Mouse (Mus musculus) granulocyte monocyte progenitor cell, adult 5-6 weeks (primary cell): ENCODE data around the gene Pi4ka. TPM values are rescaled to one million over a fixed set of nuclear protein-coding genes. Genes with fewer than 3 reads are reported as not detected.

ENCODE experiments used
- ATAC-seq: replicated peaks from 2 replicates; pipeline ENCODE4 v1.8.0; 2016; ENCODE audit warnings: mild to moderate bottlenecking, moderate TSS enrichment, inconsistent platforms; ENCODE audit not compliant: poor library complexity, severe bottlenecking
- total RNA-seq, 2 experiments: library from RNA; stranded (forward) in 1 of 2; stranded (reverse) in 1 of 2; fragments of 200-712, 200-1000 nt in 1 of 2; fragments of >200 nt in 1 of 2; fragmentation: Nextera tagmentation in 1 of 2; gene quantifications; 2 replicates each; pipeline ENCODE4 v1.2.3; 2014 to 2017

Pi4ka gene
- total RNA-seq, 2 experiments from 2014 or later: 28.3 to 78.2 TPM

DNA sequence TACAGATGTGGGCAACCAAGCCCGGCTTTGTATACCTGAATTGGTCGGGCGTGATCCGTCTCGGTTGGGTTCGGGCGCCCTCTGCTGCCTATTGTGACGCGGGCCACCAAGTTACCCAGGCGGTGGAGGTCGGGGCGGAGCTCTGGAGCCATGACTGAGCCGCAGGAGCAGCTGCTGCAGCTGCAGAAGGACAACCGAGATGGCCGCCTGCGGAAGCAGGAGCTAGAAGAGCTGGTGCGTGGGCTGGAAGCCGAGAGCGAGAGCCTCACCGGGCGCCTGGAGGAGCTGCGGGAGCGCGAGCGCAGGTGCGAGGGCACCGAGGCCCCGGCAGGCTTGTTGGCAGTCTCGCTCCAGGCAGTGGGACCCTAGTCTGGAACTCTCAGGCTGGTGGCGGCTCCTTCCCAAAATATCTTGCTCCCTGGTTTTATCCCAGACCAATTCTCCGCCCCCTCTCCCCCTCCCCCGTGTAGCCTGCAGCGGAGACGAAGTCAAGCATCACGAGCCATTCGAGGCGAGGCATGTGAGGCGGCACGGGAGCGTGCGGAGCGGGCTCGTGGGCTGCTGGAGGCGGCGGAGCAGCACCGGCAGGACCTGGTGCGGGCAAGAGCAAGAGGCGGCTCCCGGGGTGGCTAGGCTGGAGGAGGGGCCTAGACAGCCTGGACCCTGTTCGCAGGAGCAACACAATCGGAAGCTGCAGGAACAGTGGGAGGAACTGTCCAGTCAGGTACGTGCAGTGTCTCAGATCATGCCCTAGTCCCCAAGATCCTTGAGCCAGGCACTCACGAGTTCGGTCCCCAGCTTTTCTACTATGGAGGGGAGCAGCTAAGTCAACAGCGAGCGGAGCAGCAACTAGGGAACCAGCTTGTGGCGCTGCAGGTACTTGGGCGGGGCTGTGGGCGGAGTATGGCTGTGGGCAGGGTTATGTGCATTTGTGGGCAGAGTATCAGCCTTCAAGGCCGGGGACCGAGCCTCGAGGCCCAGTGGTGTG is 129.7 kb downstream of the Pi4ka start:
- ATAC-seq: peak; percentile 88

DNA sequence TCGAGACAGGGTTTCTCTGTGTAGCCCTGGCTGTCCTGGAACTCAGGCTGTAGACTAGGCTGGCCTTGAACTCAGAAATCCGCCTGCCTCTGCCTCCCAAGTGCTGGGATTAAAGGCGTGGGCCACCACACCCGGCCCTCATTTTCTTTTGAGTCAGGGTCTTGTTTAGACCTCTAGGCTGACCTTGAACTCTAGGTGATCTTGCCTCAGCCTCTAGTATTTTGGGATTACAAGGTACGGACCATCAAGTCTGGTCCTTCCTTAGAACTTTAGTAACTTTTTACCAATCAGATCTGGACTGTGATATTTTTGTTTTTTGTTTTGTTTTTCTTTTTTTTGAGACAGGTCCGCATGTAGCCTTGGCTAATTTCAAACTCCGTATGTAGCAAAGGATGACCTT is 130.4 kb downstream of the Pi4ka start, which contains the start of gene Tmem191c:
Gene Tmem191c, plus strand, starts transcription at position 357 of the 400 bp plus-strand sequence.
- ATAC-seq: no peak

DNA sequence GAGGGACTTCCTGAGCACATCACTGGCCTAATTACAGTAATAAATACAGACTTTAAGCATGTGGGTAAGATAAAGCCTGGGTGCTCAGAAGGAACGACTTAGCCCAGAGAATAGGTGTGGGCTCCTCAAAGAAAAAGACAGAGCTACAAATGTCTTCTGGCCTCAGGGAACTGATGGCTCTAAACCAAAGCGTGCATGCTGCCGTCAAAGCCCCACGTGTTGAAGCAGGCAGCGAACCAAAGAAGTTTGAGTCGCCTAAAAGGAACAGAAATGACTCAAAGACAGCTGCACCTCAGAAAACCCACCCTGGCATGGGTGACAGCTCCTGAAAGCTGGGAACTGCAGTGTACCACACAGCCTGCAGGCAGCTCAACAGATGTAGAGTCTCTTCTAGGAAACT is 134.3 kb downstream of the Pi4ka start:
- ATAC-seq: no peak

DNA sequence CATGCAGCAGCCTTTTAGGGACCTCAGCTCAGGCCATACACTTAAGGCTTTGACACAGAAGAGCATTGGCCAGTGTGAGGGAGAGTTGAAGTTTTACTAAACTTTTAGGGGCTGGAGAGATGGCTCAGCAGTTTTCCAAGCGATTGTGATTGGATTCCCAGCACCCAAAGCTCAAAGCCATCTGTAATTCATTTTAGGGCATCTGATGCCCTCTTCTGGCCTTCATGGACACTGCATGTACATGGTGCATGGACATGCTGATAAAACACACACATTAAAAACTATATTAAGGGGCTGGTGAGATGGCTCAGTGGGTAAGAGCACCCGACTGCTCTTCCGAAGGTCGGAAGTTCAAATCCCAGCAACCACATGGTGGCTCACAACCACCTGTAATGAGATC is 135.0 kb downstream of the Pi4ka start:
- ATAC-seq: peak; percentile 33

DNA sequence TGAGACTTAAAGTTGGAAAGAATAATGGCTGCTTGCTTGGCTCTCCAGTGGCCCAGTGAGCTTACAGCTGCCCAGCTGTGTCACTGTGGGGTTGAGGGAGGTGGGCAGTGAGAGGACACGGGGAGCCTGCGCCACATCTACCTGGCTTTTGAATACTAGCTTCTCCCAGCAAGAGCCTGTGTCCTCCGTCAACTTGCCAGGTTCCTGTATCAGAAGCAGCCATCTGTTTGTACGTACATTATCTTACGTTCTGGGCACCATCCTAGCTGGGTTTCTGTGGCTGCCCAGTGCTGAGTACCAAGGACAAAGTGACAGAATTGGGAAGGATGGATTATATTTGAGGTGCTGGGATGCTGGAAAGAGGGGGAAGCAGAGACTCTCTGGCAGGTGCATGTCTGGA is 136.2 kb downstream of the Pi4ka start:
- ATAC-seq: no peak

DNA sequence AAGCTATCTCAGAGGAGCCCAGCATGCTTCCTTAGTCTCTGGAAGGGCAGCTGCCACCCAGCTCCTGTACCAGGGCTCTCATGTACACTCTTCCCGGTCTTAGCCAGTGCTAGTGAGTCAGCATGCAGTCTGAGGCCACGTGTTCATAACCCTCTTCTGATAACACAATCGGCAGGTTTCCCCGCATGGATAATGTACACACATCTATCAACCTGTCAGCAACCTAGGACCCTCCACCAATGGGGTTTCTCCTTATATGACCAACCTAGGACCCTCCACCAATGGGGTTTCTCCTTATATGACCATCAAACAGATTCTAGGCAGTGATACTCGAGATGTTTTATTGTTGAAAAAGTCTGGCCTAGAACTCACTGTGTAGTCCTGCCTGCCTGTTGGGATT is 138.2 kb downstream of the Pi4ka start:
- no peak for ATAC-seq

DNA sequence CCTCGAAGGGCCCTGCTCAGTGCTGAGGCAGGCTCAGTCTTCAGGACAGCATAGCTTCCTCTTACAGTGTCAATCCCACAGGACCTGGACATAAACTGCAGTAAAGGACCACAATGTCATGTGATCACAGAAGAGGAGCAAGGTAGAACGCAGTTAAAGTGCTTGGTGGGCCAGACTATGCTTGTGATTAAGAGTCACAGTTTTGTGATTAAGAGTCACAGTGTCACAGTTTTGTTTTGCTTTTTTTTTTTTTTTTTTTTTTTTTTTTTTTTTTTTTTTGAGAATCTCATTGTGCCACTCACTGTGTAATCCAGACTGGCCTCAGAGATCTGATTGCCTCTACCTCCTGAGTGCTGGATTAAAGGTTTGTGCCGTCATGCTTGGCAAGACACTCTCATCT is 140.0 kb downstream of the Pi4ka start:
- ATAC-seq: no peak

DNA sequence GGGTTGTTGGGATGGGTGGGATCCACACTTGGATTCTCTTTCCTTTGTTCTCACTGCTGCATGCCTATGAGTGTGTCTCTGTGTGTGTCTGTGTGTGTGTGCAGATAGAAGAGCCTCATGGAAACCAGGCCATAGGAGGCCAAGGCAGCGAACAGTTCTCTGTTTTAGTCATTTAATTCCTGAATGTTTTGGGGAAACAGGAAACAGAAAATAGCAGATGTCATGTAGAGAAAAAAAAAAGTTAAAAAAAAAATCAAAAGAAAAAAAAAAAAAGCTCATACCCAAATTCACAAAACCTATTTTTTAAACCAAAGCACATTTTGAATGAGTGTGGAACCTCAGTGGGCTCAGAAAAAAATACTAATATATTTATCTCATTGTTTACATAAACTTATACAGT is 144.8 kb downstream of the Pi4ka start:
- no peak for ATAC-seq

DNA sequence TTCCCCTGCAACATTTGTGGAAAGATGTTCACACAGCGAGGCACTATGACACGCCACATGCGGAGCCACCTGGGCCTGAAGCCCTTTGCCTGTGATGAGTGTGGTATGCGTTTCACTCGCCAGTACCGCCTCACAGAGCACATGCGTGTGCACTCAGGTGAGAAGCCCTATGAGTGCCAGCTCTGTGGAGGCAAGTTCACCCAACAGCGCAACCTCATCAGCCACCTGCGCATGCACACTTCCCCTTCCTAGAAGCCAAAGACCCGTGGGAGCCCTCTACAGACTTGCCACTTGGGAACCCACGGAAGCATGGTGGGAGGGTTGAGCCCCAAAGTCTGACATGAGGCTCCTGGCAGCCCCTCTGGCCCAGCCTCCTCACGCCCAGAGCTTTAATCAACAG is 147.2 kb downstream of the Pi4ka start:
- no peak for ATAC-seq

DNA sequence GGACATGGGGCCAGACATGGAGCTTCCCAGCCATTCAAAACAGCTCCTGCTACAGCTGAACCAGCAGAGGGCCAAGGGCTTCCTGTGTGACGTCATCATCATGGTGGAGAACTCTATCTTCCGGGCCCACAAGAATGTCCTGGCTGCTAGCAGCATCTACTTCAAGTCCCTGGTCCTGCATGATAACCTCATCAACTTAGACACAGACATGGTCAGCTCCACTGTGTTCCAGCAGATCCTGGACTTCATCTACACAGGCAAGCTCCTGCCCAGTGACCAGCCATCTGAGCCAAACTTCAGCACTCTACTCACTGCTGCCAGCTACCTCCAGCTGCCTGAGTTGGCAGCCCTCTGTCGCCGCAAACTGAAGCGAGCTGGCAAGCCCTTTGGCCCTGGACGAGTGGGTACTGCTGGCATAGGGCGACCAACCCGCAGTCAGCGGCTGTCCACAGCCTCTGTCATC is 148.7 kb downstream of the Pi4ka start:
- ATAC-seq: peak; percentile 54

DNA sequence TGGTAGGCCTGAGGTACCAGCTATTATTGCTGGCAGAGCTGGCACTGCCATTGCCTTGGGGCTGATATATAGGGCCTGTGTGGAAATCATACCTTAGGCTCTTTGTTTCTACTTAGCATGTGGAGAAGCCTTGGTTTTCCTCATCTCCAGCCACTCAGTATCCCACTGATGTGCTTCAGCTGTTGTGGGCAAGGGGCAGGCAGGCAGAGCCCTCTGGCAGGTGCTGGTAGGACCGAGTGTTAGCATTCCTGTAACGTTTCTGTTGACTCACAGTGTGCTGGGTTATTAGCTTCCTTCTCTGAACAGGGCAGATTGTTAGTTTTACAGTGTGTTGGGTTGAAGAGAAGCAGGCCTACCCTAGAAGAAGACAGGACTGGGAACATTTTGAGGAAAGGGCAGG is 150.8 kb downstream of the Pi4ka start:
- ATAC-seq: no peak

DNA sequence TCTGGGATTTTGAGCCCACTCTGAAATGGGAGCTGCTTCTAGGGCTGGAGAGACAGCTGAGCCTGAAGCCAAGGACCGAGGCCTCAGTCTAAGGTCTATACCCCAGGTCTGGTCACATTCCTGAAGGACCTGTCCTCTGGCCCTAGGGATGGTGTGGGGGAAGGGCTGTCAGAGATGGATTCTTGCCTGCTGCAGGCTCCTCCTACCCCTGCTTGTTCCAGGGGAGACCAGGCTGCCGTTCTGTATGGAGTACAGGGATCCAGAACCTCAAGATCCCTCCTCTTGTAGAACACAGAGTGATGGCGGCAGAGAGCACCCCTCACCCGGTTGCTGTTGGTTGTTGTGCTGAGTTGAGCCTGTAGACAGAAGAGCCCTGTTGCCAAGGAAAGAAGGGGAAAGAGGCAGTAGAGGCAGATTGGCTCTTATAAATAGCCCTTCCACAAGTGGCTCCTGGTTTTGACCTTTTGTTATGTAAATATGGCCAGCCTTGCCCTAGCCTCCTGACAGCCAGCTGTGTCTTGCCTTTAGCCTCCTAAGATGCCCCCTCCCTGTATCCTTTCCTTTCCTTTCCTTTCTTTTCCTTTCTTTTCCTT is 152.0 kb downstream of the Pi4ka start:
- ATAC-seq: no peak

DNA sequence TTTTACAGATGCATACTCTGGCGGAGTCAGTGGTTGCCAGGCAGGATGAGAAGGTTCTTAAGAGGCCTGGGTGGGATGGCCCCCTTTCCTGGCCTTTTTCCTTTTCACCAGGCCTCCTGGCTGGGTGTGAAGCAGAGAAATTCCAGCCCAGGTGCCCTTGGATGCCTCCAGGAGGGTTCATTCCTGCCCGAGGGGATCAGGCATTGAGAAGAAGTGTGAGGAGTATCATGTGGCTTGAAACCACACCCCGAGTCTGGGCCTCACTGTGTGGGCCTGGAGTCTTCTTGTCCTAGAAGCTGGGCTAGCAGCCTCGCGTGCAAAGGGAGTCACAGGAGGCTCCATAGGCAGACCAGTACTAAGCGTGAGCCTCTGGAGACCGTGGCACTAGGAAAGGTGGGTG is 153.3 kb downstream of the Pi4ka start:
- no peak for ATAC-seq

DNA sequence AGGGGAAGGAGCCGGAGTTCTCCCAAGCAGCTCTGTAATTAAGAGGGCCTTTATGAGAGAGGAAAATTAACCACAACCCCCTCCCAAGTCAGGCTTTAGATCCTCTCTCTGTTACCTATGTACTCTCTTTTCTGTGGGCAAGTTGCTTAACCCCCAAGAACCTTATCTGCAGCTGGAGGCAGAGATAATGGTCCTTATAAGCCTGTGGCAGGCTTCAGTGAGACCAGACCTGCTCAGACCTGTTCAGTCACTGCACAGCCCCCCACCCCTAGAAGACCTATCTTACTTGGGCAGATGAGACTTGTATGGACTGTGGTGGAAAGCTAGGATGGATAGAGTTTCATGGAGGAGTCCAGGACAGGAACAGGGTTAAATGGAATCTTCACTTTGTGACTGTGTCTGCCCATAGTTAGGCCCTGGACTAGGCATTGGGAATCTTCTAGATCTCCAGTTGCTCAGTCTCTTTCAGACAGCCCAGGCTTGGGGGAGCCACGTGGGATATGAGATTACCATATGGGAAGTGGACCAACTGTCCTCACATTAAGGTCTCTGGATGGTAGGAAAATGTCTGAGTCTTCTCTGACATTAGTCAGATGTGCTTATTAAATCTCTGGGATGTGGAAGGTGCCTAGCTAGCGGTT is 153.9 kb downstream of the Pi4ka start:
- ATAC-seq: 0 out of 2 replicates have a peak, but pooled peaks have one; percentile 18

DNA sequence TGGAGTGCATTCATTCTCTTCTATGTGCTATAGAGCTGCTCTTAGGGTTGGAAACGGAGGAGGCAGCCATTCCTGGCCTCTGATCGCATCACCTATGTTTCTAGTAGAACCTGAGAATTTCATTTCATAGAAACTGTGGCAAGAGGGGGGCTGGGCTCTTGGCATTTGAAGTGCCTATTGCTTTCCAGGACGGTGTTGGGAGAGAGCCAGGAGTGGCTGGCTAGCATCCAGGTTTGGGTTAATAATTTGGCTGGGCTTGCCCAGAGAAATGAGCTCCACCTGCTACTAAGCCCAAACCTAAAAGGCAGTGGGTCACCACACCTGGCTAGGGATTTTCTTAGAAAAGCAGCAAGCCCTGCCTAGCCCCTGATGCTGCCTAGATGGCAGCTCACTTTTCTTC is 154.6 kb downstream of the Pi4ka start:
- ATAC-seq: no peak

DNA sequence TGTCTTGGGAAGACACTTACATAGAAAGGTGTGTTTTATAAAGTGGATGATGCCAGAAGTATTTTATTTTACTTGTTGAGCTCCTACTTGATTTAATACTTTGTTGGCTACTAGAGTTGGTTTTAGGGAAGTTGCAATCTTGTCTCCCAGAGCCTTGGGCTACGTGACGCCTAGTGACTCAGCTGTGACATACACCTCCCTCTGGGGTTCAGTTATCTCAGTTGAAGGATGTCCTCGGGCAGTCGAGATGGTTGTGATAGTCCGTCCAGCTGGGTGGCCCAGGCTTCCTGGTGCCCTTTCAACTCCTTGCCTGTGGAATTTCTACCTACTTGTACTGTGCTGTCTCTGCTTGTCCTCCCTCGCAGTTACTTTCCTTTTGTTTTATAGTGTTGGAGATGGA is 157.0 kb downstream of the Pi4ka start:
- peak; percentile 81 for ATAC-seq

DNA sequence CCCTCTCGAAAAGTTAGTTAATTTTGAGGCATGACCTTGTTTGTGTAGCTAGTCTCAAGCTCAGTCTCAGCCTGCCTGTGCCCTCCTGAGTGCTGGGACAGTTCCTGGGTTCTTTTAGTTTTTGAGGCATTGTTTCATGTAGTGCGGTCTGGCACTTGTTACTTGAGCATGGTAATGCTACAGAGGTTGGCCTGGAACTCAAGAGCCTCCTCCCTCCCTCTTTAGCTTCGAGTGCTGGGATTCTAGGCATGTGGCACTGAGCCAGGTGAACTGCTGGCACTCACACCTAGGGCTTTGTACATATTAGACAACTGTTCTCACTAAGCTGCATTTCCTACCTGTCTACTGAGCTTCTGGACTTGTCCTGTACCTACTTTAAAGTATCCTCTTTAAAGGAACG is 158.4 kb downstream of the Pi4ka start:
- ATAC-seq: no peak

DNA sequence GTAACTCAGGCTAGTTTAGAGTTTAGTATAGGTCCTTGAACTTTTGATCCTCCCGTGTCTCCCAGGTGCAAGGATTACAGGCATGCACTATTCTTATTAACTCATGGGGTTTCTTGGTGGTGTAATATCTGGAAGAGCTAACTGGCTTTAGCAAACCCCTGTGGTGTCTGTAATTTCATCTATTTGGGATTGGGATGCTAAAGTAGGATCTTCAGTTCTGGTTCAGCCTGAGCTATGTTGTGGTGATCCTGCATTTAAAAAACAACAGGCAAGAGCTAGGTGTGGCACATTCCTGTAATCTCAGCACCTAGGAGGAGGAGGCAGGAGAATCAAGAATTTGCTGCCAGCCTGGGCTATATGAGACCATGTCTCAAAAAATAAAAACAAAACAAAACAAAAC is 161.1 kb downstream of the Pi4ka start:
- ATAC-seq: no peak

DNA sequence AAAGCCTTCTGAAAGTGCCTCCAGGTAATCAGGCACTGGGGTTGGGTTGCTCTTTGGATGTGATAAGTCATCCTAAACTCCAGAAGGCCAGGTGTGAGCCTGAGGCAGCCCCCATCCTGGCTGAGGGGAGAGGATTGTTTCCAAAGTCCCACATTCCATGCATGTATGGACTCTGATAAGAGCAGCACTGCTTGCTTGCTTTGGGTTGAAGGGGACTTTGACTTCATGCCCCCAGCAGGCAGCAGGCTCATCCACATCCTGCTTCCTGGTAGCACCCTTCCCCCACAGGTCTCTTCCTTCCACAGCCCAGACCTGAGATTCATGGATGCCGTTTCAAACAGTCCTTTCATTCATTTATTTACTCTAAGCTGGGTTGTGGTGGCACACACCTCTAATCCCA is 162.4 kb downstream of the Pi4ka start:
- ATAC-seq: no peak

DNA sequence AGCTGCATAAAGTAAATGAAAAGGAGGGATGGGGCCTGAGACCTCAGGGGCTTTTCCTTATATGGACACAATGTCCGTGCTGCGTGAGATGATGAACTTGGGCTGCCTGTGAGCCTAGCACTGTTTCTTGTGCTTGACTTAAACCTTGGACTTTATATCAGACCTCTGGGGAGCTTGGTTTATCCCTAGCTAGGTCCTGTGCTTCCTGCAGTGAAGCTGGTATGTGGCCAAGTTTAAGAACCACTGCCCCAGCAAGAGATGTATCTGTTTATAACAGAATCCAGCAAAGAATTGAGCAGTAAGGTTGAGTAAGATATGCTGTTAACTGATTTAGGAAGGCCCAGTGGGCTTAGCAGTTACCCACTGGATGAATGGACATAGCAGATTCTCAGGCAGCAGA is 166.7 kb downstream of the Pi4ka start:
- ATAC-seq: no peak

DNA sequence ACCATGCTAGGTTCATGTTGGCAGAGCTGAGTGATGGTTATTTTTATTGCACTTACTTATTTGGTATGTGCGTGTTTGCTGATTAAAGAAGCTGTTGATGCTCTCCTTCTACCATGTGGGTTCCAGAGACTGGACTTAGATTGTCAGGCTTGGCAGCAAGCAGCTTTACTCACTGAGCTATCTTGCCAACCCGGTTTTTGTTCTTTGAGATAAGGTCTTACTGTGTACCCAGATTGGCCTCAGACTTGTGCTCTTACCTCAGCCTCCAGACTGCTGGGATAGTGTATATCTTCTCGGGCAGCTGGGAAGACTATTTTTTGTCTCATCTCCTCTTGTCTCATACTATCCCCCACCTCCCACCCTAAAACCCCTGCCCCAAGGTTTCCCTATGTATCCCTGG is 168.5 kb downstream of the Pi4ka start:
- ATAC-seq: no peak
